Mouse (Mus musculus): Measurements from ENCODE around the gene Tmem140.

Gene Tmem140

GRCm38 (mm10) chr6:34907696-34908260, 44.8 kb downstream of the Tmem140 start:
- no peak for DNase-seq (ENCODE audit: low spot score in 2 of 2)

- no peak for DNase-seq (ENCODE audit: low spot score in 2 of 2)
Observed at GRCm38 (mm10) chr6:34909631-34910345, 46.8 kb downstream of the Tmem140 start.

GRCm38 (mm10) chr6:34910371-34911219, 47.6 kb downstream of the Tmem140 start, which contains the start of gene Wdr91:
Gene Wdr91, minus strand, starts transcription at chr6:34910876.
- peak; percentile 85 to 92 for DNase-seq (ENCODE audit: low spot score in 2 of 2)

GRCm38 (mm10) chr6:34913341-34914040, 50.5 kb downstream of the Tmem140 start:
- DNase-seq (ENCODE audit: low spot score in 2 of 2), result no peak

GRCm38 (mm10) chr6:34914462-34914861, 51.5 kb downstream of the Tmem140 start:
- no peak for DNase-seq (ENCODE audit: low spot score in 2 of 2)

- no peak for DNase-seq (ENCODE audit: low spot score in 2 of 2)
Observed at GRCm38 (mm10) chr6:34919146-34919545, 56.2 kb downstream of the Tmem140 start.

GRCm38 (mm10) chr6:34919956-34920355, 57.0 kb downstream of the Tmem140 start, which contains the start of gene Stra8:
Gene Stra8, plus strand, starts transcription at chr6:34920163.
- no peak for DNase-seq (ENCODE audit: low spot score in 2 of 2)

GRCm38 (mm10) chr6:34920631-34921030, 57.7 kb downstream of the Tmem140 start:
- no peak for DNase-seq (ENCODE audit: low spot score in 2 of 2)

GRCm38 (mm10) chr6:34921941-34922340, 59.0 kb downstream of the Tmem140 start:
- peak in 1 of 2 experiments; percentile 22 for DNase-seq (ENCODE audit: low spot score in 2 of 2)

Data from frontal cortex, postnatal 10 days (tissue).